Mouse (Mus musculus) liver, embryonic 16.5 days (tissue): ENCODE measurements around the gene Kcnt1. TPM values are rescaled to one million over a fixed set of nuclear protein-coding genes. Genes with fewer than 3 reads are reported as not detected.

Experiments
- ATAC-seq: fragments of 200-750 bp; cut with Nextera tagmentation; 2 replicates; pipeline ENCODE4 v1.8.0; 2017; ENCODE audit warnings: low read depth, mild to moderate bottlenecking, moderate number of reproducible peaks, moderate library complexity
- H3K27ac ChIP-seq: fragments of 300-500 bp; sonication (generic); 2 replicates; pipeline ENCODE4 v1.5.1; 2014; ENCODE audit warnings: mild to moderate bottlenecking, low read length
- H3K27me3 ChIP-seq: fragments of 300-500 bp; sonication (generic); 2 replicates; pipeline ENCODE4 v1.6.1; 2014; ENCODE audit warnings: low read depth, low read length, mixed read lengths; ENCODE audit not compliant: control insufficient read depth, insufficient read depth
- H3K36me3 ChIP-seq: fragments of 300-500 bp; sonication (generic); 2 replicates; pipeline ENCODE4 v1.6.1; 2014; ENCODE audit warnings: mild to moderate bottlenecking; ENCODE audit not compliant: control insufficient read depth, insufficient read depth
- H3K4me1 ChIP-seq: fragments of 300-500 bp; sonication (generic); 2 replicates; pipeline ENCODE4 v1.6.1; 2014; ENCODE audit warnings: low read depth, low read length, mixed read lengths; ENCODE audit not compliant: control insufficient read depth
- H3K4me2 ChIP-seq: fragments of 300-500 bp; sonication (generic); 2 replicates; pipeline ENCODE4 v1.6.1; 2014; ENCODE audit warnings: low read depth, low read length, mixed read lengths
- H3K4me3 ChIP-seq: fragments of 300-500 bp; sonication (generic); 2 replicates; pipeline ENCODE4 v1.5.1; 2014; ENCODE audit warnings: low read depth, mild to moderate bottlenecking, low read length
- H3K9ac ChIP-seq: fragments of 300-500 bp; sonication (generic); 2 replicates; pipeline ENCODE4 v1.6.1; 2014; ENCODE audit warnings: low read depth, low read length
- H3K9me3 ChIP-seq: fragments of 300-500 bp; sonication (generic); replicated peaks from 2 replicates; pipeline ENCODE4 v1.6.1; 2016; ENCODE audit warnings: low read length; ENCODE audit not compliant: control insufficient read depth
- WGBS: fragments of 180-500 bp; shearing (Covaris S2); extraction: QIAGEN DNeasy Blood & Tissue Kit; methylation state at CpG from one replicate; pipeline ENCODE4 v1.1.7; 2014; ENCODE audit not compliant: insufficient replicate concordance; 5-methylcytosine and 5-hydroxymethylcytosine counted together
- polyA plus RNA-seq: library from polyadenylated mRNA; unstranded; fragments of >200 nt; fragmentation: Nextera tagmentation; extraction: Ambion mirVana; gene quantifications from 2 replicates; pipeline ENCODE4 v1.2.1, GENCODE M21; 2015

Gene Kcnt1
- polyA plus RNA-seq, 1 experiment from 2014 or later = not detected

- Histone ChIP-seq H3K4me3 (no peak overlapping the region), H3K9me3 (no peaks in the 10 kb centered on the region), H3K27ac (no peak overlapping the region), H3K36me3 (no peaks in the 10 kb centered on the region), H3K9ac (no peak overlapping the region), H3K4me1 (no peaks in the 10 kb centered on the region), H3K27me3 (no peaks in the 10 kb centered on the region), H3K4me2 (no peak overlapping the region)
- ATAC-seq = no peak
- WGBS = 63% methylated on average over 3 of the region's 3 CpGs
Observed at GRCm38 (mm10) chr2:25844097-25844496, 19.4 kb upstream of the Kcnt1 start.

DNA sequence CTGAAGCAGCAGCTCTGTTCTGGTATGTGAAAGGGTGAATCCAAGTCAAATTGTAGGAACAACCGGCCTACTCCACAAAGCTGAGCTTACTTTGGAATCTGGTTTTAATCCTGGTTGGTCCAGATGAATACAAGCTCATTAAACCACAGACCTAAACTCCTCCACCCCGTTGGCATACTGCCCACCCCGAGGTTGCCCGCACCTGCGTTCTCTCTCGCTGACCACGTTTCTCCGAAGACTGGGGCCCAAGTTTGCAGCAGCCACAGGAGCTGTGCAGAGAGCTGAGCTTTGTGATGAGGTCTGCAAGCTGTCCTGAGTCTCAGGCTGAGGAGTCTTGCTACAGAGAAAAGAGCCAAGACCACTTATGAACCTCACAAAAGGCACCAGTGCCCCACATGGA is 17.0 kb upstream of the Kcnt1 start:
- 71% methylated on average over 8 of the region's 8 CpGs for WGBS
- no peak for ATAC-seq
- Histone ChIP-seq H3K4me3 (no peak overlapping the region), H3K27me3 (no peaks in the 10 kb centered on the region), H3K9me3 (no peaks in the 10 kb centered on the region), H3K4me1 (no peaks in the 10 kb centered on the region), H3K36me3 (no peaks in the 10 kb centered on the region), H3K9ac (no peak overlapping the region), H3K4me2 (no peak overlapping the region), H3K27ac (no peak overlapping the region)

- Histone ChIP-seq H3K4me1 (no peaks in the 10 kb centered on the region), H3K27ac (no peak within 1 kb of the TSS), H3K9ac (no peak within 1 kb of the TSS), H3K36me3 (no peaks in the 10 kb centered on the region), H3K4me2 (no peak within 1 kb of the TSS), H3K4me3 (no peak within 1 kb of the TSS), H3K27me3 (no peaks in the 10 kb centered on the region), H3K9me3 (no peaks in the 10 kb centered on the region)
- ATAC-seq = no peak
- WGBS = 60% methylated on average over 13 of the region's 16 CpGs
Observed at GRCm38 (mm10) chr2:25847226-25847625, 16.3 kb upstream of the Kcnt1 start, which contains the start of gene Sohlh1. Gene Sohlh1 (minus strand): TSS chr2:25847248.

GRCm38 (mm10) chr2:25850330-25850729 is 13.2 kb upstream of the Kcnt1 start:
- Histone ChIP-seq H3K4me3 (no peak overlapping the region), H3K36me3 (no peaks in the 10 kb centered on the region), H3K4me1 (no peaks in the 10 kb centered on the region), H3K27me3 (no peaks in the 10 kb centered on the region), H3K9ac (no peak overlapping the region), H3K9me3 (no peaks in the 10 kb centered on the region), H3K4me2 (no peak overlapping the region), H3K27ac (no peak overlapping the region)
- whole genome bisulfite sequencing = 12% methylated on average over 4 of the region's 4 CpGs
- ATAC-seq = no peak

DNA sequence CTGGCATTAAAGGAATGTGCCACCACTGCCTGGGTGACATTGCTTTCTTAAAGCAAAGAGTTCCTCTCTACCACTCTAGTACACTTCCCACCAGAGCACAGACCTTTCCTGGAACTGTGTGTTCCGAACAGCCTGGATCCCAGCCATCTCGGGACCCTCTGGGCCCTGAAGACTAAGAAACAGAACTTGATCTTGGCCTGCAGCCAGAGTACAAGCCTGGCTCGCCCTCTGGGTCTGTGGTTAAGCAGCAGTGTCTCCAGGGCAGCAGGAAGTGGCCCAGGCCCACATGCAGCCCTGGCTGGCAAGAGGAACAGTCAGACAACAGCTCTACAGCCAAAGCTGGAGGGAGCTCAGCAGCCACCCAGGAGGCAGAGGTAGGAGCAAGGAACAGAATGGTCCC is 10.9 kb upstream of the Kcnt1 start:
- WGBS = 23% methylated on average over 3 of the region's 3 CpGs
- no peaks in the 10 kb centered on the region for H3K9me3 ChIP-seq

DNA sequence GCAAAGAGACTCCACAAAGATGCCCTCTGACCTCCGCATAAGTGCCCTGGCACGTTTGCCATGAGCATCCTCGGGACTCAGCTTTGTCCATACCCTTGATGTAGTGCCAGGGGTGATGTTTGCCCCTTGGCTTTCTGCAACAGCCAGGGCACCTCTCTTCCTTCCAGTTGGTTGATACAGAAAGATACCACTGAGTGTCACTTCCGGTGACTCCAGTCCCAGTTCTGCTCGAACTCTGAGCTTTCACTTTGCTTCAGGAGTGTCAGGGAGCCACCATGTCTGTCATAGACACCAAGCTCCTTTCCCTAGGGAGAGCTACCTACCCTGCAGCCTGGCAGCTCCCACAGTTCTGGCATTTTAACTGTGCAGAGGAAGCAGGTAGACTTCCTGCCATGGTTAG is 9.5 kb upstream of the Kcnt1 start:
- no peak overlapping the region for H3K4me3 ChIP-seq
- no peak overlapping the region for H3K9ac ChIP-seq
- H3K4me2 ChIP-seq = no peak overlapping the region
- H3K9me3 ChIP-seq = no peaks in the 10 kb centered on the region
- no peak overlapping the region for H3K27ac ChIP-seq
- WGBS = 54% methylated on average over 5 of the region's 5 CpGs
- H3K4me1 ChIP-seq = no peaks in the 10 kb centered on the region
- no peaks in the 10 kb centered on the region for H3K27me3 ChIP-seq
- ATAC-seq = no peak
- no peaks in the 10 kb centered on the region for H3K36me3 ChIP-seq

More for the DNA sequence above, 10.9 kb upstream of the Kcnt1 start:
- Histone ChIP-seq H3K4me1 (no peaks in the 10 kb centered on the region), H3K4me3 (no peak overlapping the region), H3K27me3 (no peaks in the 10 kb centered on the region), H3K4me2 (no peak overlapping the region), H3K36me3 (no peaks in the 10 kb centered on the region), H3K27ac (no peak overlapping the region), H3K9ac (no peak overlapping the region)
- no peak for ATAC-seq

DNA sequence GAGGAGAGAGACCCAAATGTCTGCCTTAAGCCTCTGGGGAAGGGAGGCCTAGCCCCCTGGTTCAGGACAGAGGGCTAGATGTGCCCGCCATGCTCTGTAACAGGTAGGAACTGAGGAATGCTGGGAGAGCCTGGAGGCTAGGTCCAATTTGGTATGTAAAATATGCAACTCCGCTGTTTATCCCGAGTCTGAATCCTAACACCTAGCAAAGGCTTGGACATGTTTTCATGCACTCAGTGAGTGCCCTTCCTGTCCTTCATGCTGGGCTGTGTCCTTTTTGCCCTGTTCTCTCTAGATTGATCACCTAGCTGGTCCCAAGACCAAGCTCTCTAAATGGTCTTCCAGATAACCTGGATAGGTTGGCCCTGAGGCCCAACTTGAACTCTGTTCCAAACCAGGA is 3.6 kb upstream of the Kcnt1 start:
- no peaks in the 10 kb centered on the region for H3K36me3 ChIP-seq
- H3K27me3 ChIP-seq = peaks cover 23% of the 10 kb centered on the region
- no peaks in the 10 kb centered on the region; the same call in 1 of the 2 replicates for H3K4me1 ChIP-seq
- H3K9ac ChIP-seq = no peak overlapping the region
- H3K9me3 ChIP-seq = no peaks in the 10 kb centered on the region
- H3K27ac ChIP-seq = no peak overlapping the region
- no peak for ATAC-seq
- 66% methylated on average over 3 of the region's 3 CpGs for WGBS
- no peak overlapping the region for H3K4me2 ChIP-seq
- no peak overlapping the region for H3K4me3 ChIP-seq

DNA sequence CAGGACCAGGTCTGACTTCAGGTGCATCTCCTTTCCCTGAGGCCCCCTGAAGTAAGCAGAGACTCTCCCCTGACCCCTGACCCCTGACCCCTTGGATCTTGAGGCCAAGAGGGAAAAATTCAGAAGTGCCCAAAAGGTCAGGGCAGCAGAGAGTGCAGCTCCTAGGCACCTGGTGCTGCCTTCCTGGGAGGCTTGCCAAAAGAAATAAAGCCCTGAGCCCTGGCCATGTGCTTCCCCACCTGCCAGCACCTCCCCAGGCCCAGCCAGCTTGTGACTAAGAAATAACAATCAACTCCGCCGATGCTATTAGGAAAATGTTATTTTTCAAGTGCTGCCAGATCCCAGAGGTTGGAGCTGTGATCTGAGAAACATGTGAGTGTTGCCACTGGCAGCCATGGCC is 1.5 kb upstream of the Kcnt1 start:
- H3K4me2 ChIP-seq = no peak overlapping the region
- H3K9me3 ChIP-seq = no peaks in the 10 kb centered on the region
- WGBS = 77% methylated on average over 2 of the region's 2 CpGs
- no peak overlapping the region for H3K27ac ChIP-seq
- H3K4me1 ChIP-seq = no peaks in the 10 kb centered on the region; the same call in 1 of the 2 replicates
- H3K27me3 ChIP-seq = peaks cover 32% of the 10 kb centered on the region
- no peak for ATAC-seq
- no peaks in the 10 kb centered on the region for H3K36me3 ChIP-seq
- no peak overlapping the region for H3K9ac ChIP-seq
- H3K4me3 ChIP-seq = no peak overlapping the region

DNA sequence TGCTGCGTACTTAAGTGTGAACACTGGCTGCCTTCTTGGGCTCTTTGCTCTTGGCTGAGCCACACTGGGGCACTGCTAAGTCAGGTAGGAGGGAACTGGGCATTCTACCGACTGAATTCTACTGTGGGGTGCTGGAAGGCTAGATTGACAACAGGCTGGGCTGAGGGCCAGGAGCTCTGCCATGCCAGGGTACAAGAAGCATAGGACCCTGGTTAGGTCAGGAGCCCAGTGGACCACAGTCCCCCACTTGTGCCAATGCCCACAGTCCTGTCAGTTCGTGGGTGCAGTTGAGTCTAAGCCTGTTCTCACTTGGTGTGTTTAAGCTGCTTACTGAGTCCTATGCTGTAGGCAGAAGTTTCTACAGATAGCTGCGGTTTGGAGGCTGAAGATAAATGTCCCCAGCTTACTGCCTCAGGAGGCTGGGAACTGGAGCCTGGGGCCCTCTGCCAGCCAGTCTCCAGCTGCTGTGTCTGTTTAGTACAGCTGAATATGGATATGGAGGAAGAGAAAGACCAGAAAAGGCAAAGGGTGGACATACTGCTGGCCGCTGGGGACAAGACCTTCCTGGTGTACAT is 751 bp upstream of the Kcnt1 start:
- 44% methylated on average over 5 of the region's 5 CpGs for WGBS
- Histone ChIP-seq H3K4me3 (no peak overlapping the region), H3K27ac (no peak overlapping the region), H3K9ac (no peak overlapping the region), H3K4me1 (no peaks in the 10 kb centered on the region; the same call in 1 of the 2 replicates), H3K27me3 (peaks cover 32% of the 10 kb centered on the region), H3K9me3 (no peaks in the 10 kb centered on the region), H3K4me2 (no peak overlapping the region), H3K36me3 (no peaks in the 10 kb centered on the region)
- no peak for ATAC-seq
